Mouse (Mus musculus): ENCODE results near the gene Ccdc148. TPM values are rescaled to one million over a fixed set of nuclear protein-coding genes. Genes with fewer than 3 reads are reported as not detected.

Gene Ccdc148
- total RNA-seq, 2 experiments from 2014 or later, result 10.9 to 11.4 TPM

- no peak for DNase-seq
- intact Hi-C loops (cut with DNase I), result no loop called here
These were observed 370.1 kb downstream of the Ccdc148 start for GRCm38 (mm10) chr2:58790361-58790760.

GRCm38 (mm10) chr2:58789934-58790333, 370.5 kb downstream of the Ccdc148 start:
- DNase-seq, result no peak
- intact Hi-C loops (cut with DNase I), result no loop called here

- no peak for DNase-seq
- intact Hi-C loops (cut with DNase I), result no loop called here
These were observed 373.1 kb downstream of the Ccdc148 start for GRCm38 (mm10) chr2:58787360-58787759.

DNA sequence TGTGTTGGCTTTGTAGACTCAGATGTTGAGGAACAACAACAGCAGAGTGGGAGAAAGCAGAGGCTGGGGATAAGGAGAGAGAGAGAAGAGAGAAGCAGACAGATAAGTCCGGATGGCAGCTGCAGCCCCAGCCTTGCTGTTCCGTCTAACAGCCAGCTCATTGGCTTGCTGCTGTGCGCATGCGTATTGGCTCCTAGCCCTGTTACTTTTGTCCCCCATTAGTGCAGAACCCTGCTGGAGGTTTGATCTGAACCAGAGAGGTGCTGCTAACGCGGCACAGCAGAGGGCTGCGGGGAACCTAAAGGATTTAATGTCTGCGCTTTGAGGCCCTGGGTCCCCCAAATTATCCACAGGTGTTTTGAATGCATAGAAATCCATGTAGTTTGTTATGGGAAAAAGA, 373.8 kb downstream of the Ccdc148 start:
- intact Hi-C loops (cut with DNase I), result no loop called here
- DNase-seq, result peak; percentile 36

DNA sequence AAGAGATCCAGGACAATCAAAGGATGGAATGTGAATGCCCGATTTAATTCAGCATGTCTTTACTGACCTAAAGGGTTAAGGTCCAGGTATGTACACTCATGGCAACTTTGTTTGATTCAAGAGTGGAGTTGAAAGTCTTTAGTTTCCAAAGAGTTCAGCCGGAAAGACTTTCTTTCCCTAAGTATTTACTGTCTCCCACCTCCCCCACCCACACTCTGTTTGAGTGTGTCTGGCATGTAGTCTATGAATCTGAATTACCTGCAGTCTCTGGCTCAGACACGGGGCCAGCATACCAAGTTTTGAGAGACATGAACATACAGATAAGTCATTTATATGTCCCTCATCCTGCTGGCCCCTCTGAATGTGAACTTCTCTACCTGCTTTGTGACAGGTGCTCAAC, 374.3 kb downstream of the Ccdc148 start:
- no peak for DNase-seq
- intact Hi-C loops (cut with DNase I), result no loop called here

GRCm38 (mm10) chr2:58783526-58783925, 377.0 kb downstream of the Ccdc148 start:
- intact Hi-C loops (cut with DNase I), result no loop called here
- DNase-seq, result no peak

DNA sequence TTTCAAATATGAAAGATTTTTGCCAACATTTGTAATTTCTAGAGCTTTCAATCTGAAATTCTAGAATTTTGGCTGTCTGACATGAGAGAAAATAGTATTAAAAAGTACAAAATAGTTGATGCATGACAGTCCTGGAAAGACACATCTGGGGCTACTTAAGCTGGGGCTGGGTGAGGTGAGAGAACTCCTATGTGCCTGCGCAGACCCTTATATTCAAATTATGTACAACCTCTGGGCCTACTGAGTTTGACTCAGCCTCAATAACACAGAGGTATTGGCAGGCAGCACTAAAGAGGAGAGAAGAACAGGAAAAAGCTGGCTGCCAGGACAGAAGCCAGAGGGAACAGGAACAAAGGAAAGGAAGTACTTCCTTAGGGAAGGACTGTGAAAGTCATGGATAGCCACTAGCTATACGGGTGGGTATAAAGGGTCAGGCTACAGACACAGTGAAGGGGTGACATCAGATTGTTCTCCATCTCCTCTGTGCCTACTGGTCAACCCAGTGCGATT, 381.4 kb downstream of the Ccdc148 start:
- no peak for DNase-seq
- intact Hi-C loops (cut with DNase I), result no loop called here

GRCm38 (mm10) chr2:58773833-58774232, 386.6 kb downstream of the Ccdc148 start:
- intact Hi-C loops (cut with DNase I), result no loop called here
- DNase-seq, result no peak

Other genes starting within 250 kb of the Ccdc148 start
- gene Pkp4, start 167 bp upstream of the Ccdc148 start, total RNA-seq (2021), result 100 to 1,000 TPM; 165 to 170 TPM